ENCODE assay signal across 30 mouse cellular contexts in genomic region chr9:14967598-14967997, GRCm38 (mm10).
DNase-seq lines count a peak whose midpoint lies in the region; ATAC-seq and TF ChIP-seq lines count a peak whose summit lies in the region.
"Had no signal": no experiment of that assay in that cellular context is flagged by ENCODE, and none has a peak within 500 bp of the region (broad histone marks: within the 10 kb centered on the region; RNA-seq: fewer than 3 reads in every experiment).

No protein-coding gene starts in this region.

- TF ChIP-seq CTCF in hindbrain, postnatal 0 days (IDR thresholded peaks at IDR 0.05; ENCODE audit: low read depth) = no peak

- H3K36me3 ChIP-seq in hindbrain, postnatal 0 days (ENCODE audit: insufficient read depth, low read length) = no peaks in the 10 kb centered on the region
- H3K36me3 ChIP-seq: embryonic facial prominence, embryonic 10.5 days; embryonic facial prominence, embryonic 15.5 days; G1E; heart, embryonic 10.5 days; heart, embryonic 15.5 days; hindbrain, embryonic 12.5 days; limb, embryonic 13.5 days; midbrain, embryonic 13.5 days; stomach, embryonic 15.5 days had no signal

- peak; percentile 19 for DNase-seq in heart, adult 11 months
- DNase-seq in heart, postnatal 10 days = no peak
- no peak for DNase-seq in spleen, postnatal 10 days (ENCODE audit: low spot score in 2 of 2)
- no peak for DNase-seq in hindbrain, postnatal 0 days (ENCODE audit: low spot score)
- DNase-seq: B cell, adult 2 months; cerebellum, adult 8-10 months; cerebellum, postnatal 25 days; gastrocnemius, postnatal 14 days; heart, postnatal 36 days; kidney, adult 9 months; kidney, postnatal 25 days; lung, postnatal 36 days; thymus, postnatal 14 days had no signal

- H3K4me3 ChIP-seq in hindbrain, postnatal 0 days (ENCODE audit: low read length) = no peak overlapping the region
- H3K4me3 ChIP-seq: embryonic facial prominence, embryonic 10.5 days; embryonic facial prominence, embryonic 15.5 days; forebrain, embryonic 13.5 days; heart, embryonic 10.5 days; heart, embryonic 15.5 days; hindbrain, embryonic 12.5 days; left cerebral cortex, adult 2 months; limb, embryonic 13.5 days; megakaryocyte, embryonic 14.5 days; midbrain, embryonic 13.5 days; stomach, embryonic 15.5 days had no signal

- no peaks in the 10 kb centered on the region for H3K9me3 ChIP-seq in hindbrain, postnatal 0 days (ENCODE audit: low read length)
- H3K9me3 ChIP-seq: embryonic facial prominence, embryonic 10.5 days; embryonic facial prominence, embryonic 15.5 days; forebrain, embryonic 13.5 days; G1E; heart, embryonic 10.5 days; heart, embryonic 15.5 days; hindbrain, embryonic 12.5 days; limb, embryonic 13.5 days; megakaryocyte, embryonic 14.5 days; midbrain, embryonic 13.5 days; stomach, embryonic 15.5 days had no signal

- no peak overlapping the region for H3K4me2 ChIP-seq in hindbrain, postnatal 0 days (ENCODE audit: low read depth, low read length)
- H3K4me2 ChIP-seq: embryonic facial prominence, embryonic 15.5 days; forebrain, embryonic 13.5 days; heart, embryonic 15.5 days; hindbrain, embryonic 12.5 days; limb, embryonic 13.5 days; midbrain, embryonic 13.5 days; stomach, embryonic 15.5 days had no signal

- no peak overlapping the region for H3K27ac ChIP-seq in hindbrain, postnatal 0 days
- H3K27ac ChIP-seq: embryonic facial prominence, embryonic 10.5 days; embryonic facial prominence, embryonic 15.5 days; forebrain, embryonic 13.5 days; heart, embryonic 10.5 days; heart, embryonic 15.5 days; hindbrain, embryonic 12.5 days; left cerebral cortex, adult 2 months; limb, embryonic 13.5 days; midbrain, embryonic 13.5 days; stomach, embryonic 15.5 days had no signal

- H3K4me1 ChIP-seq in hindbrain, postnatal 0 days (ENCODE audit: insufficient read depth, low read length) = no peaks in the 10 kb centered on the region
- H3K4me1 ChIP-seq: embryonic facial prominence, embryonic 10.5 days; embryonic facial prominence, embryonic 15.5 days; forebrain, embryonic 13.5 days; heart, embryonic 10.5 days; heart, embryonic 15.5 days; hindbrain, embryonic 12.5 days; limb, embryonic 13.5 days; midbrain, embryonic 13.5 days; stomach, embryonic 15.5 days had no signal

- H3K9ac ChIP-seq in hindbrain, postnatal 0 days (replicated peaks; ENCODE audit: low read length) = no peak overlapping the region
- H3K9ac ChIP-seq: embryonic facial prominence, embryonic 15.5 days; forebrain, embryonic 13.5 days; heart, embryonic 15.5 days; hindbrain, embryonic 12.5 days; limb, embryonic 13.5 days; midbrain, embryonic 13.5 days; stomach, embryonic 15.5 days had no signal

- intact Hi-C loops in heart, postnatal 10 days (cut with DNase I) = no loop called here

- WGBS in hindbrain, postnatal 0 days = 83% methylated on average over 1 of the region's 1 CpGs

- peak; percentile 12 for ATAC-seq in CD4-positive, CD25-positive, alpha-beta regulatory T cell, adult 4 months
- ATAC-seq in activated CD4-positive, CD25-positive, alpha-beta regulatory T cell, adult 4 months = peak; percentile 15
- peak; percentile 54; the same call in 1 of the 2 replicates for ATAC-seq in megakaryocyte-erythroid progenitor cell, adult 5-6 weeks (replicated peaks; ENCODE audit: low FRiP score, low TSS enrichment, poor library complexity, severe bottlenecking)
- no peak for ATAC-seq in hindbrain, postnatal 0 days
- ATAC-seq: forebrain, embryonic 13.5 days; intestine, postnatal 0 days; midbrain, embryonic 13.5 days; Patski had no signal

- H3K27me3 ChIP-seq in hindbrain, postnatal 0 days (ENCODE audit: insufficient read depth, low read length) = no peaks in the 10 kb centered on the region
- H3K27me3 ChIP-seq: embryonic facial prominence, embryonic 15.5 days; forebrain, embryonic 13.5 days; heart, embryonic 15.5 days; hindbrain, embryonic 12.5 days; limb, embryonic 13.5 days; midbrain, embryonic 13.5 days; stomach, embryonic 15.5 days had no signal
